Mouse (Mus musculus) heart, embryonic 11.5 days (tissue): ENCODE measurements around the gene Apon. TPM values are rescaled to one million over a fixed set of nuclear protein-coding genes. Genes with fewer than 3 reads are reported as not detected.

Experiments used
- ATAC-seq: fragments of 200-750 bp; cut with Nextera tagmentation; replicated peaks from 2 replicates; pipeline ENCODE4 v1.8.0; 2017; ENCODE audit warnings: moderate library complexity; ENCODE audit not compliant: insufficient number of reproducible peaks, low FRiP score, low TSS enrichment
- H3K27ac ChIP-seq: fragments of 300-500 bp; sonication (generic); 2 replicates; pipeline ENCODE4 v1.5.1; 2014; ENCODE audit warnings: mild to moderate bottlenecking, low read depth, low read length
- H3K27me3 ChIP-seq: fragments of 300-500 bp; sonication (generic); 2 replicates; pipeline ENCODE4 v1.6.1; 2014; ENCODE audit warnings: mild to moderate bottlenecking, low read length, mixed read lengths; ENCODE audit not compliant: control insufficient read depth, insufficient read depth
- H3K36me3 ChIP-seq: fragments of 300-500 bp; sonication (generic); 2 replicates; pipeline ENCODE4 v1.6.1; 2014; ENCODE audit warnings: mild to moderate bottlenecking, low read length, moderate library complexity, mixed read lengths; ENCODE audit not compliant: control insufficient read depth, insufficient read depth
- H3K4me1 ChIP-seq: fragments of 300-500 bp; sonication (generic); 2 replicates; pipeline ENCODE4 v1.6.1; 2014; ENCODE audit warnings: low read length; ENCODE audit not compliant: control insufficient read depth, insufficient read depth
- H3K4me2 ChIP-seq: fragments of 300-500 bp; sonication (generic); 2 replicates; pipeline ENCODE4 v1.6.1; 2014; ENCODE audit warnings: mild to moderate bottlenecking, moderate library complexity
- H3K4me3 ChIP-seq: fragments of 300-500 bp; sonication (generic); 2 replicates; pipeline ENCODE4 v1.5.1; 2014; ENCODE audit warnings: low read depth, low read length
- H3K9ac ChIP-seq: fragments of 300-500 bp; sonication (generic); 2 replicates; pipeline ENCODE4 v1.6.1; 2014; ENCODE audit warnings: mild to moderate bottlenecking, low read depth, low read length, moderate library complexity
- H3K9me3 ChIP-seq: fragments of 300-500 bp; sonication (generic); replicated peaks from 2 replicates; pipeline ENCODE4 v1.6.1; 2016; ENCODE audit warnings: low read length; ENCODE audit not compliant: control insufficient read depth
- WGBS: fragments of 180-500 bp; shearing (Covaris S2); extraction: QIAGEN DNeasy Blood & Tissue Kit; methylation state at CpG from one replicate; pipeline ENCODE4 v1.1.7; 2014; ENCODE audit not compliant: insufficient replicate concordance; 5-methylcytosine and 5-hydroxymethylcytosine counted together
- polyA plus RNA-seq: library from polyadenylated mRNA; unstranded; fragments of >200 nt; fragmentation: Nextera tagmentation; extraction: Ambion mirVana; gene quantifications from 2 replicates; pipeline ENCODE4 v1.2.1, GENCODE M21; 2014

The Apon gene
- polyA plus RNA-seq, 1 experiment from 2014 or later: 0.24 TPM

DNA sequence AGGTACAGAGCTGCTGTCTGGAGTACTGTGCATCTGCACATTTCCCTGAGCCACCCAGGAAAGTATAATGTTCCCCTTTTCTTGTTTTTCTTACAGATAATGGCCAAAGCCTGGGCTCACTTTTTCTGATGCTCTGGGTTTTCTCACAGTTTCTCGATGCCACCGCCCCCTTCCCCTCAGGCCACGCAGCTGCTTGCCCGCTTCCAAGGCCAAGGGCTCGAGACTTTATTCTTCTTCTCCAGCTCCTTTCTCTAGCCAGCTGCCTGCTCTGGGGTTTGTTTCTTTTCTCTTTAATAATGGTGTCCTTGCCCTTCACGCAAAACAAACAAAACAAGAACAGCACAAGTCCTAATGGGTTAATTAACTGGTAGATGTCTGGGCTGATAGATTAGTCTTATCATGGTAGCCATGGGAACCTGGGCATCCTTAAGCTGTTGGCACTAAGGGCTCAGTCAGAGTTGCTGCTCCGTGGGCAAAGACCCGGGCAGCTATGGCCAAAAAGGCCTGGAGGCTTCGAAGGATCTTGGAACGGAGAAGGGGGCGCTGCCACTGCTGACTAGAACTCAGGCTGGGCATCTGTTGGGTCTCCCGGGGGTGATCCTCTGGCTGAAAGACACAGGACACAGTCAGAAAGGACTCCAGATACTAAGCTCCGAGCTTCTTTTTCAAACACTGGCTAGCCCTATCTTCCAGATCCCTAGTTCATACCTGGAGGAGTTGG lies 42.6 kb downstream of the Apon start:
- Histone ChIP-seq H3K4me2 (no peak overlapping the region), H3K9ac (0 out of 2 replicates have a peak overlapping the region, but pooled peaks have one; percentile 10), H3K27ac (no peak overlapping the region), H3K27me3 (no peaks in the 10 kb centered on the region), H3K4me1 (peaks cover 13% of the 10 kb centered on the region), H3K9me3 (no peaks in the 10 kb centered on the region), H3K36me3 (0 out of 2 replicates have a peak, but pooled peaks cover 4% of the 10 kb centered on the region), H3K4me3 (no peak overlapping the region)
- no peak for ATAC-seq
- WGBS: 68% methylated on average over 13 of the region's 13 CpGs

DNA sequence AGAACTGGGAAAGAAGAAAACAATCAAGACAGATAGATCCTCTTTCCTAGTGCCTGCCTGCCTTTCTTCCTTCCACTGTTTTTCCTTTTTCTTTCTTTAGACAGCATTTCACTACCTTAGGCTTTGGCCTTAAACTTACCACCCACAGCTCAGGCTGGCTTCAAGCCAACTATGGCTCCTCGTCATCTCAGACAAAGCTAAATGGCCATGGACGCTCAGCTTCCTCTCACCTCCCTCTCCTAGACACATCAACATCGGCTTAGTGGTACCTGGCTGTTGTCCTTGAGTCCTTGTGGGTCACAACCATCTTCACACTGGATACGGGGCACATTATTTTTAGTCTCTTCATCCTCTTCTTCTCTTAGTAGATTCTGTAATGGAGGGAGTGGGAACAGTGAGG lies 43.3 kb downstream of the Apon start:
- H3K9ac ChIP-seq: no peak overlapping the region
- H3K9me3 ChIP-seq: no peaks in the 10 kb centered on the region
- H3K4me2 ChIP-seq: peak overlapping the region; percentile 27; the same call in 1 of the 2 replicates
- H3K4me3 ChIP-seq: no peak overlapping the region
- H3K36me3 ChIP-seq: no peaks in the 10 kb centered on the region
- H3K27ac ChIP-seq: peak overlapping the region; percentile 75
- no peaks in the 10 kb centered on the region for H3K27me3 ChIP-seq
- WGBS: 60% methylated on average over 4 of the region's 4 CpGs
- H3K4me1 ChIP-seq: peaks cover 13% of the 10 kb centered on the region
- ATAC-seq: no peak

DNA sequence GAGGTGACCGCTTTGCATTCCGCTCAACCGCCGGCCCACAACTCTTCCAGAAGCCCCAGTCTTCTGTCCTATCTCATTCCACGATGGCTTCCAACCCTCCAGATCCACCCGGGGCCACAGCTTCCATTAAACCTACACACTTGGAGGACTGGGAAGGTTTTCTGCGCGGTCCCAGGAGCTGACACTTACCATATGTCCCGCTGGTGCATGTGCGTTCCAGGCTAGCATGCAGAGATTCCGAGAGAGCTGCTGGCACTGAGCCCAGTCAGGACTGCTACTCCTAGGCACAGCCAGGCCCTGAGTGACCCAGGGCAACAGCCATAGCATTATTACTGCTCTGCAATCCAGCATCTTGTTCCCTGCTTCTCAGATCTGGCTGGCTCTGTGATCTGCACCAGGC lies 43.7 kb downstream of the Apon start:
- Histone ChIP-seq H3K4me1 (peaks cover 17% of the 10 kb centered on the region), H3K27me3 (no peaks in the 10 kb centered on the region), H3K9me3 (no peaks in the 10 kb centered on the region), H3K4me2 (peak overlapping the region; percentile 27; the same call in 1 of the 2 replicates), H3K27ac (peak overlapping the region; percentile 75), H3K4me3 (no peak overlapping the region), H3K36me3 (no peaks in the 10 kb centered on the region), H3K9ac (0 out of 2 replicates have a peak overlapping the region, but pooled peaks have one; percentile 22)
- peak; percentile 62; the same call in 1 of the 2 replicates for ATAC-seq
- WGBS: 58% methylated on average over 11 of the region's 11 CpGs

DNA sequence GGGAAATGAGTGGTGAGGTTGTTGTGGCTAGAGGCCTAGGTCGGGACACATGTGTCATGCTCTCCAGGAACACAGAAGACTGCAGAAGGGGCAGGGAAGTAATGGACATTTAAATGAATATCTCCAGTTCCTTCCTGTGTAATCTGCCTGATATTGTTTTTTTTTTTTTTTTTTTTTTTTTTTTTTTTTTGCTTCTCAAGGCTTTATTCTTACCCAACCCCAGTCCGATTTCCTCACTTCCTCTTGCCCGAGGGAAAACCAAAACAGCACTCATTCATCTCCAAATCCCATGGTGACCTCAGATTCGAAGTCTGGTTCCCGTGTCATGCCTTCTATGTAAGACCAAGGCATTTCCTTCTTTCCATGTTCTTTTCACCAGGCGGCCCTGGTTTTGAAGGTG lies 44.3 kb downstream of the Apon start:
- H3K9me3 ChIP-seq: no peaks in the 10 kb centered on the region
- H3K4me3 ChIP-seq: no peak overlapping the region
- H3K27ac ChIP-seq: peak overlapping the region; percentile 75; the same call in 1 of the 2 replicates
- H3K4me1 ChIP-seq: peaks cover 17% of the 10 kb centered on the region
- WGBS: 63% methylated on average over 6 of the region's 6 CpGs
- H3K36me3 ChIP-seq: no peaks in the 10 kb centered on the region
- ATAC-seq: no peak
- H3K27me3 ChIP-seq: no peaks in the 10 kb centered on the region
- H3K9ac ChIP-seq: no peak overlapping the region
- no peak overlapping the region for H3K4me2 ChIP-seq

DNA sequence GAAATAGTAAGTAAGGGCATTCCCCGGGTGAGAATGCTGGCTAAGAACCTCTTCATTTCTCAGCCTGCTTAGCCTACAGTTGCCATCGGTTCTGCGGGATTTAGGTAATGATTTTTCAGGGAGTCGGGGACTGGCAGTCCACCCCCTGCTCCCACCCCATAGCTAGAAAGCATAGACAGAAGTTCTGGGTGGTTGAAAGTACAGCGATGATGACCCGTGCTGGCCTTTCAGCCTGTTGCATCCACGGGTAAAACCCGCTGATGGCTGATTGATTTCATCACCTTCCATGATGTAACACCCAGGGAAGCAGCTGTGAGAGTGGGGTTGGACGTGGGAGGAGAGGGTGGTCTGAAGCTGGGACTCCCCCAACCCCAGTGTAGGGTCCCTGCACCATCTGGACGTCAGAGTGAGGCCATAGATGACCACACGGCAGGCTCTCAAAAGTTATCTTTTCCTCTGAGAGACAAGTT lies 44.8 kb downstream of the Apon start, which contains the start of gene Il23a:
Il23a (minus strand) TSS at position 51 of the 470 bp plus-strand sequence.
- peak within 1 kb of the TSS; percentile 27; the same call in 1 of the 2 replicates for H3K4me2 ChIP-seq
- H3K27ac ChIP-seq: peak within 1 kb of the TSS; percentile 75
- ATAC-seq: no peak
- no peaks in the 10 kb centered on the region for H3K9me3 ChIP-seq
- H3K9ac ChIP-seq: 0 out of 2 replicates have a peak within 1 kb of the TSS, but pooled peaks have one; percentile 22
- peaks cover 17% of the 10 kb centered on the region for H3K4me1 ChIP-seq
- no peaks in the 10 kb centered on the region for H3K36me3 ChIP-seq
- WGBS: 70% methylated on average over 11 of the region's 11 CpGs
- no peak within 1 kb of the TSS for H3K4me3 ChIP-seq
- H3K27me3 ChIP-seq: no peaks in the 10 kb centered on the region

DNA sequence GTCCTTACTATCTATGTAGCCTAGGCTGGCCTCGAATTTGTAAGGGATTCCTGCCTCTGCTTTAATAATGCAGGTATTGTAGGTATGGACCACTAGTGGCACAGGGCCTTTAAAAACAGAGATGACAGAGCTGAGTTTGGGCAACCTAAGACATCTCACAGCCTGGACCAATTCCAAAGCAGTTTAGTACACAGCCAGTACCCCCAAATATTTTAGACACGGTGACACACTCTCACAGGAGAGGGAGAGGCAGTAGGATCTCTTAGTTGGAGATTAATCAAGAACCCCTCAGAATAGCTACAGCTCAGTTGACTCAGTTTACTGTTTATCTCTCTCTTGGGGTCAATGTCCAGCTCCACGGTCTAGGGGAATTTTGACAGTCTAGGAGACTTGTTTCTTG lies 48.5 kb downstream of the Apon start:
- H3K4me1 ChIP-seq: peaks cover 15% of the 10 kb centered on the region
- H3K27ac ChIP-seq: peak overlapping the region; percentile 91
- ATAC-seq: no peak
- H3K9ac ChIP-seq: peak overlapping the region; percentile 94
- no peaks in the 10 kb centered on the region for H3K27me3 ChIP-seq
- H3K9me3 ChIP-seq: no peaks in the 10 kb centered on the region
- peak overlapping the region; percentile 80 for H3K4me2 ChIP-seq
- H3K4me3 ChIP-seq: peak overlapping the region; percentile 69
- no peaks in the 10 kb centered on the region for H3K36me3 ChIP-seq
- 32% methylated on average over 3 of the region's 3 CpGs for WGBS

DNA sequence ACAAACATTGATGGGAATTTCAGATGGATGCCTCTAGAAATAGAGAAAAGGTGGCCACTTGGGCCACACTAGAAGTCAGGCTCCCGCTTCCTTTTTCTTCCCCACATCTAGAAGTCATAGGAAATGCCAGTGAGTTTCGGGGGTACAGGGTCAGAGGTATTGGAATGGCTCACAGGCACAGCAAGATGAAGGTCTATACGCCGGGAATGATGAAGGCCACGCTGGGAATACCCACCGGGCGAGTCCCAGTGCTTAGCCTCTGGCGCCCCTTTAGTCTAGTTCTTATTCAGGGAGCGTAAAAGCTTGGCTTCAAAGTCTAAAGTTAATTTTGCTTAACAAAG lies 48.9 kb downstream of the Apon start:
- 0 out of 2 replicates have a peak, but pooled peaks have one; percentile 2 for ATAC-seq
- Histone ChIP-seq H3K4me3 (peak overlapping the region; percentile 69), H3K4me1 (peaks cover 11% of the 10 kb centered on the region), H3K9me3 (no peaks in the 10 kb centered on the region), H3K27ac (peak overlapping the region; percentile 91), H3K4me2 (peak overlapping the region; percentile 80), H3K9ac (peak overlapping the region; percentile 94), H3K27me3 (no peaks in the 10 kb centered on the region), H3K36me3 (no peaks in the 10 kb centered on the region)
- WGBS: under 1% methylated on average over 9 of the region's 9 CpGs

DNA sequence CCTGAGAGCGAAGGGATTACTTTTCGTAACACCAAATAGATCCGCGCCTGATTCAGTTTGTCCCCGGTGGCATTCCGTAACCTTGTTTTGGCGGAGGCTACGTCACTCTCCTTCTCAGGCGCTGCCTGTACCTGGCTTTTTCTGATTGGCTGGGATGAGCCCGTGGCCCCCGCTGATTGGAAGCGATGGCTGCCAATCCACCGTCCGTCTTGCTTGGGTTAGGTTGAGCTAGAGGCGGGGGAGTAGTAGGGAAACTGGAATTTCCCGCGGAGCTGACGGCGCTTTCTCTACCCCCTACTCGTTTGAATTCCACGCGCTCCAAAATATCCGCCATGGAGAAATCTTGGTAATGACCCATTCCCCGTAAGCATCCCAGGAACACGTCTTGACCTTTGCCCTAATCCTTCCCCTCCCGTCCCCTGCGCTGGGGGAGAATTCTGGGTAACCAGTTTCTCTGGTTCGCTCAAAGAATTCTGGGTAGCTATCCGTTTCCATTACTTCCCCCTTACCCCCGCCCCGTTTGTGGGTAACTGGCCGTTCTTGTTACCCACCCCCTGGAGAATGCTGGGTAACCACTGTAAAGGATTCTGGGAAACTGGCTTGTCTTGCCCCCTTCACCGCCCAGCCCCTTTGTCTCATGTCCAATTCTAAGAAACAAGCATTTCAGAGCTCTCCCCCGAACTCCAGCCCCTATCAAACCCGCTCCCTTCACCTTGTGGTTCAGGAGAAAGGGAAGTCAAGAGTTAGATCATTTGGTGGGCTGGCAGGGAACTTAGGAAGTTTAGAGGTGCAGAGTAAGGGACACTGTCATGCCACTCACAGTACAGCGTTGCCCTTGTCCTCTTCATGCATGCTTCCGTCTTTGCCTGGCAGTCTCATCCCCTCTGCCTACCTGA lies 49.5 kb downstream of the Apon start, which contains the start of gene Pan2:
Pan2 (plus strand) TSS at position 210 of the 896 bp plus-strand sequence.
- Histone ChIP-seq H3K27me3 (no peaks in the 10 kb centered on the region), H3K4me2 (peak within 1 kb of the TSS; percentile 80), H3K27ac (peak within 1 kb of the TSS; percentile 91), H3K9ac (peak within 1 kb of the TSS; percentile 94), H3K9me3 (no peaks in the 10 kb centered on the region), H3K4me3 (peak within 1 kb of the TSS; percentile 69), H3K36me3 (peaks cover 5% of the 10 kb centered on the region), H3K4me1 (peaks cover 10% of the 10 kb centered on the region)
- ATAC-seq: peak; percentile 99
- WGBS: 2% methylated on average over 37 of the region's 37 CpGs
